8 mouse cellular contexts compared by ENCODE assay signal in genomic region chr14:54650621-54651454, GRCm38 (mm10). TPM values are rescaled to one million over a fixed set of nuclear protein-coding genes. Genes with fewer than 3 reads are reported as not detected.
DNase-seq lines count a peak whose midpoint lies in the region; ATAC-seq lines count a peak whose summit lies in the region.

No protein-coding gene starts in this region.

- H3K4me2 ChIP-seq in hindbrain, embryonic 16.5 days (ENCODE audit: low read length) = peak overlapping the region; percentile 13; the same call in 1 of the 2 replicates

- H3K27me3 ChIP-seq in hindbrain, embryonic 16.5 days (replicated peaks; ENCODE audit: control insufficient read depth, insufficient read depth, low read length) = no peaks in the 10 kb centered on the region

- peak; percentile 34 for ATAC-seq in hindbrain, embryonic 16.5 days

- no peak overlapping the region for H3K9ac ChIP-seq in hindbrain, embryonic 16.5 days (ENCODE audit: low read depth, low read length)

- peaks cover 46% of the 10 kb centered on the region for H3K36me3 ChIP-seq in hindbrain, embryonic 16.5 days (ENCODE audit: control insufficient read depth, insufficient read depth, low read length)

- H3K9me3 ChIP-seq in hindbrain, embryonic 16.5 days (ENCODE audit: control insufficient read depth, low read length) = no peaks in the 10 kb centered on the region

- 64% methylated on average over 23 of the region's 23 CpGs for WGBS in hindbrain, embryonic 16.5 days

- H3K4me3 ChIP-seq in hindbrain, embryonic 16.5 days (ENCODE audit: low read length) = no peak overlapping the region

- H3K4me1 ChIP-seq in hindbrain, embryonic 16.5 days (ENCODE audit: control insufficient read depth, insufficient read depth, low read depth, low read length) = peaks cover 43% of the 10 kb centered on the region

- no peak overlapping the region for H3K27ac ChIP-seq in hindbrain, embryonic 16.5 days (ENCODE audit: low read depth, low read length)

- peak; percentile 85 for DNase-seq in T-cell, adult 2 months (ENCODE audit: low spot score)
- peak; percentile 95 to 96 for DNase-seq in cerebellum, postnatal 10 days
- peak; percentile 63 to 75 for DNase-seq in frontal cortex, postnatal 14 days (ENCODE audit: low spot score in 2 of 2)
- DNase-seq in left cerebral cortex, adult 11 months (ENCODE audit: low spot score) = peak; percentile 62
- peak; percentile 94 for DNase-seq in lung, postnatal 36 days
- DNase-seq in retina, postnatal 1 day = peak; percentile 94
- DNase-seq in thymus, postnatal 36 days = peak; percentile 82 to 84

RNA-seq across cellular contexts. Expression of gene Cdh24, which starts 9.7 kb away (rescaled TPM):
- polyA plus RNA-seq in hindbrain, embryonic 16.5 days (2015; fragmentation: Nextera tagmentation; extraction: Ambion mirVana) = 9.5 and 10.3 TPM in 2 replicates

RNA-seq across cellular contexts. Expression of gene Gm17606, which starts 10.1 kb away (rescaled TPM):
- not detected in 2 replicates for polyA plus RNA-seq in hindbrain, embryonic 16.5 days (2015; fragmentation: Nextera tagmentation; extraction: Ambion mirVana)

RNA-seq across cellular contexts. Expression of gene Psmb11, which starts 29.6 kb away (rescaled TPM):
- 0.16 and 0.37 TPM in 2 replicates for polyA plus RNA-seq in hindbrain, embryonic 16.5 days (2015; fragmentation: Nextera tagmentation; extraction: Ambion mirVana)

RNA-seq across cellular contexts. Expression of gene Psmb5, which starts 33.0 kb away (rescaled TPM):
- 445 and 467 TPM in 2 replicates for polyA plus RNA-seq in hindbrain, embryonic 16.5 days (2015; fragmentation: Nextera tagmentation; extraction: Ambion mirVana)

RNA-seq across cellular contexts. Expression of gene 1700123O20Rik, which starts 35.2 kb away (rescaled TPM):
- polyA plus RNA-seq in hindbrain, embryonic 16.5 days (2015; fragmentation: Nextera tagmentation; extraction: Ambion mirVana) = 68.2 and 69.1 TPM in 2 replicates
